Comparison of ENCODE assay signal across 35 mouse cellular contexts in the genomic region with DNA sequence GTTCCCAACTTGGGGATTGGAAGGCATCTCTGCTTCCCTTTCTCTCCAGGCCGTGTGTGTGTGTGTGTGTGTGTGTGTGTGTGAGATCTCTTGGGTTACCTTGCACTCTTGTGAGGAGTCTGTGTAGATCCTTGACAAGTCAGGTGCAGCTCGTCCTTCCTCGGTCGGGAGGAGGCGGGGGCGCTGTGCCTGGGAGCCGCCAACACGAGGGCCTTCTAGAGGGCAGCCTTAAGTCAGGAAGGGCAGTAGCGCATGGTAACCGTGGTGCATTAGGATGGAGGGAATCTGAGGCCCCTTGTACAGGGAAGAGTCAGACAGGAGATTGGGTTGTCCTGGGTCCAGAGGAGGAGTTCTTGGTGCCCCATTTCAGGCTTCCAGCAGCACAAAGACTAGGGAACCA. TPM values are rescaled to one million over a fixed set of nuclear protein-coding genes. Genes with fewer than 3 reads are reported as not detected.
"Had no signal": no experiment of that assay in that cellular context is flagged by ENCODE, and none has a peak within 500 bp of the region (broad histone marks: within the 10 kb centered on the region; RNA-seq: fewer than 3 reads in every experiment).

No protein-coding gene starts in this region.

- H3K27me3 ChIP-seq: limb, embryonic 12.5 days; limb, embryonic 13.5 days; limb, embryonic 15.5 days; liver, embryonic 12.5 days; lung, embryonic 15.5 days; midbrain, embryonic 12.5 days; midbrain, embryonic 13.5 days; midbrain, embryonic 15.5 days; neural tube, embryonic 12.5 days had no signal

- DNase-seq: left cerebral cortex, postnatal 4 days; liver; liver, embryonic 13.5 days; liver, postnatal 0 days; lung, adult 18-20 months; lung, adult 2 months; lung, embryonic 14.5 days; lung, postnatal 10 days; lung, postnatal 14 days; lung, postnatal 36 days; lung, postnatal 4 days; midbrain, embryonic 14.5 days had no signal

- H3K4me1 ChIP-seq: limb, embryonic 12.5 days; limb, embryonic 13.5 days; lung, embryonic 15.5 days; midbrain, embryonic 12.5 days had no signal

- H3K9ac ChIP-seq: limb, embryonic 12.5 days; limb, embryonic 13.5 days; limb, embryonic 15.5 days; liver, embryonic 12.5 days; liver, embryonic 13.5 days; liver, embryonic 14.5 days; liver, embryonic 15.5 days; liver, postnatal 0 days; lung, embryonic 14.5 days; lung, embryonic 15.5 days; midbrain, embryonic 12.5 days; midbrain, embryonic 13.5 days; midbrain, embryonic 15.5 days; neural tube, embryonic 12.5 days had no signal

- H3K36me3 ChIP-seq: liver, embryonic 12.5 days; liver, embryonic 13.5 days; liver, embryonic 15.5 days; lung, embryonic 15.5 days; midbrain, embryonic 12.5 days had no signal

- H3K27ac ChIP-seq: left cerebral cortex, adult 2 months; limb, embryonic 10.5 days; limb, embryonic 12.5 days; limb, embryonic 13.5 days; limb, embryonic 15.5 days; liver, embryonic 12.5 days; liver, embryonic 13.5 days; liver, embryonic 14.5 days; liver, embryonic 15.5 days; lung, embryonic 15.5 days; midbrain, embryonic 12.5 days; midbrain, embryonic 13.5 days; midbrain, embryonic 15.5 days; neural tube, embryonic 12.5 days had no signal

- H3K4me2 ChIP-seq: limb, embryonic 12.5 days; limb, embryonic 13.5 days; limb, embryonic 15.5 days; liver, embryonic 11.5 days; liver, embryonic 12.5 days; liver, embryonic 13.5 days; liver, embryonic 15.5 days; lung, embryonic 14.5 days; lung, embryonic 15.5 days; midbrain, embryonic 12.5 days; midbrain, embryonic 13.5 days; midbrain, embryonic 15.5 days; neural tube, embryonic 12.5 days had no signal

- H3K4me3 ChIP-seq: left cerebral cortex, adult 2 months; limb, embryonic 10.5 days; limb, embryonic 12.5 days; limb, embryonic 13.5 days; limb, embryonic 15.5 days; liver, embryonic 12.5 days; liver, embryonic 13.5 days; liver, embryonic 15.5 days; lung, embryonic 15.5 days; megakaryocyte, embryonic 14.5 days; midbrain, embryonic 12.5 days; midbrain, embryonic 13.5 days; midbrain, embryonic 15.5 days; myocyte; neural tube, embryonic 12.5 days had no signal

- ATAC-seq: liver, embryonic 12.5 days; liver, postnatal 0 days; lung, postnatal 0 days; midbrain, embryonic 13.5 days; midbrain, embryonic 15.5 days; midbrain, embryonic 16.5 days had no signal

- H3K9me3 ChIP-seq: limb, embryonic 10.5 days; limb, embryonic 12.5 days; limb, embryonic 13.5 days; limb, embryonic 15.5 days; liver, embryonic 12.5 days; liver, embryonic 13.5 days; liver, embryonic 15.5 days; lung, embryonic 15.5 days; megakaryocyte, embryonic 14.5 days; midbrain, embryonic 12.5 days; midbrain, embryonic 13.5 days; midbrain, embryonic 15.5 days; neural tube, embryonic 12.5 days had no signal

RNA-seq across cellular contexts. Expression of gene Flywch2, which starts 9.7 kb away (rescaled TPM):
- total RNA-seq: monocyte, adult 5-6 weeks had no signal

RNA-seq across cellular contexts. Expression of gene Kremen2, which starts 30.6 kb away (rescaled TPM):
- total RNA-seq: liver, adult 2 months; megakaryocyte, adult 5-6 weeks; monocyte, adult 5-6 weeks had no signal
- polyA plus RNA-seq: liver, embryonic 15.5 days; liver, embryonic 16.5 days; liver, postnatal 0 days; lung, embryonic 14.5 days; macrophage had no signal
